Mouse (Mus musculus) kidney, postnatal 0 days (tissue): Measurements from ENCODE around the gene Scg3. TPM values are rescaled to one million over a fixed set of nuclear protein-coding genes. Genes with fewer than 3 reads are reported as not detected.

ENCODE experiments used
- ATAC-seq: fragments of 200-750 bp; cut with Nextera tagmentation; replicated peaks from 2 replicates; pipeline ENCODE4 v1.8.0; 2017; ENCODE audit warnings: low read depth, moderate number of reproducible peaks, moderate TSS enrichment, moderate library complexity; ENCODE audit not compliant: low FRiP score
- DNase-seq: peaks from one replicate; pipeline ENCODE4 v3.0.0-alpha.2; 2016; ENCODE audit warnings: low spot score
- H3K27ac ChIP-seq: fragments of 300-500 bp; sonication (generic); 2 replicates; pipeline ENCODE4 v1.5.1; 2014; ENCODE audit warnings: mild to moderate bottlenecking
- H3K27me3 ChIP-seq: fragments of 300-500 bp; sonication (generic); 2 replicates; pipeline ENCODE4 v1.6.1; 2014; ENCODE audit warnings: low read length, mixed read lengths; ENCODE audit not compliant: insufficient read depth
- H3K36me3 ChIP-seq: fragments of 300-500 bp; sonication (generic); 2 replicates; pipeline ENCODE4 v1.6.1; 2014; ENCODE audit warnings: low read length, mixed read lengths; ENCODE audit not compliant: insufficient read depth
- H3K4me1 ChIP-seq: fragments of 300-500 bp; sonication (generic); replicated peaks from 2 replicates; pipeline ENCODE4 v1.6.1; 2014; ENCODE audit warnings: antibody characterized with exemption, low read length, mixed read lengths; ENCODE audit not compliant: insufficient read depth
- H3K4me2 ChIP-seq: fragments of 300-500 bp; sonication (generic); 2 replicates; pipeline ENCODE4 v1.6.1; 2014; ENCODE audit warnings: mild to moderate bottlenecking, low read length, moderate library complexity, mixed read lengths
- H3K4me3 ChIP-seq: fragments of 300-500 bp; sonication (generic); replicated peaks from 2 replicates; pipeline ENCODE4 v1.5.1; 2014; ENCODE audit warnings: low read depth, low read length
- H3K9ac ChIP-seq: fragments of 300-500 bp; sonication (generic); 2 replicates; pipeline ENCODE4 v1.6.1; 2014; ENCODE audit warnings: low read depth, low read length
- H3K9me3 ChIP-seq: fragments of 300-500 bp; sonication (generic); replicated peaks from 2 replicates; pipeline ENCODE4 v1.6.1; 2016; ENCODE audit warnings: low read length, inconsistent platforms, mixed read lengths
- CTCF ChIP-seq: IDR thresholded peaks from 2 replicates; pipeline ENCODE4 v1.5.1; 2016; ENCODE audit warnings: antibody characterized with exemption, low read depth, mild to moderate bottlenecking, moderate library complexity
- whole genome bisulfite sequencing: fragments of 180-500 bp; shearing (Covaris S2); extraction: QIAGEN DNeasy Blood & Tissue Kit; methylation state at CpG from one replicate; pipeline ENCODE4 v1.1.7; 2014; 5-methylcytosine and 5-hydroxymethylcytosine counted together
- polyA plus RNA-seq: library from polyadenylated mRNA; unstranded; fragments of >200 nt; fragmentation: Nextera tagmentation; extraction: Ambion mirVana; gene quantifications from 2 replicates; pipeline ENCODE4 v1.2.1, GENCODE M21; 2015

Scg3 gene
- polyA plus RNA-seq, 1 experiment from 2014 or later = 0.18 TPM

GRCm38 (mm10) chr9:75653981-75654911, 29.6 kb downstream of the Scg3 start:
- WGBS = 30% methylated on average over 12 of the region's 12 CpGs
- Histone ChIP-seq H3K27ac (no peak overlapping the region), H3K9me3 (no peaks in the 10 kb centered on the region; the same call in 1 of the 2 replicates), H3K27me3 (no peaks in the 10 kb centered on the region), H3K4me1 (no peaks in the 10 kb centered on the region), H3K4me3 (no peak overlapping the region), H3K36me3 (no peaks in the 10 kb centered on the region), H3K9ac (no peak overlapping the region), H3K4me2 (no peak overlapping the region)
- ATAC-seq = no peak
- peak; percentile 47 for DNase-seq
- no peak for TF ChIP-seq CTCF

- Histone ChIP-seq H3K4me2 (no peak overlapping the region), H3K27ac (no peak overlapping the region), H3K27me3 (no peaks in the 10 kb centered on the region), H3K4me3 (no peak overlapping the region), H3K36me3 (no peaks in the 10 kb centered on the region), H3K4me1 (no peaks in the 10 kb centered on the region), H3K9ac (no peak overlapping the region), H3K9me3 (no peaks in the 10 kb centered on the region)
- no peak for TF ChIP-seq CTCF
- no peak for ATAC-seq
- DNase-seq = no peak
- WGBS = 20% methylated on average over 3 of the region's 3 CpGs
Observed at GRCm38 (mm10) chr9:75645405-75645804, 38.5 kb downstream of the Scg3 start.

- H3K4me3 ChIP-seq = no peak overlapping the region
- no peak for TF ChIP-seq CTCF
- DNase-seq (no peak), ATAC-seq (no peak)
- H3K9me3 ChIP-seq = no peaks in the 10 kb centered on the region
- no peak overlapping the region for H3K4me2 ChIP-seq
- H3K9ac ChIP-seq = no peak overlapping the region
- 86% methylated on average over 4 of the region's 4 CpGs for WGBS
- no peaks in the 10 kb centered on the region for H3K36me3 ChIP-seq
- H3K27ac ChIP-seq = no peak overlapping the region
- H3K4me1 ChIP-seq = no peaks in the 10 kb centered on the region
- no peaks in the 10 kb centered on the region for H3K27me3 ChIP-seq
Observed at GRCm38 (mm10) chr9:75634226-75634625, 49.6 kb downstream of the Scg3 start.

- Histone ChIP-seq H3K36me3 (no peaks in the 10 kb centered on the region), H3K27me3 (no peaks in the 10 kb centered on the region), H3K9me3 (no peaks in the 10 kb centered on the region), H3K4me2 (no peak overlapping the region), H3K4me1 (no peaks in the 10 kb centered on the region), H3K4me3 (no peak overlapping the region), H3K27ac (no peak overlapping the region), H3K9ac (no peak overlapping the region)
- ATAC-seq = no peak
- TF ChIP-seq CTCF = no peak
- WGBS = 79% methylated on average over 8 of the region's 8 CpGs
- DNase-seq = no peak
Observed at GRCm38 (mm10) chr9:75633603-75634002, 50.3 kb downstream of the Scg3 start.

GRCm38 (mm10) chr9:75632902-75633301, 51.0 kb downstream of the Scg3 start:
- TF ChIP-seq CTCF = peak; percentile 61
- DNase-seq (no peak), ATAC-seq (no peak)

GRCm38 (mm10) chr9:75632111-75632510, 51.7 kb downstream of the Scg3 start:
- H3K27ac ChIP-seq = no peak overlapping the region
- no peaks in the 10 kb centered on the region for H3K27me3 ChIP-seq
- DNase-seq (no peak), ATAC-seq (no peak)
- H3K9ac ChIP-seq = no peak overlapping the region
- no peak overlapping the region for H3K4me3 ChIP-seq
- no peaks in the 10 kb centered on the region for H3K9me3 ChIP-seq
- H3K36me3 ChIP-seq = no peaks in the 10 kb centered on the region
- no peaks in the 10 kb centered on the region for H3K4me1 ChIP-seq
- H3K4me2 ChIP-seq = no peak overlapping the region
- WGBS = 52% methylated on average over 10 of the region's 10 CpGs
- TF ChIP-seq CTCF = no peak

More at GRCm38 (mm10) chr9:75632902-75633301, 51.0 kb downstream of the Scg3 start:
- no peak overlapping the region for H3K9ac ChIP-seq
- no peaks in the 10 kb centered on the region for H3K9me3 ChIP-seq
- no peaks in the 10 kb centered on the region for H3K36me3 ChIP-seq
- H3K4me2 ChIP-seq = no peak overlapping the region
- no peaks in the 10 kb centered on the region for H3K27me3 ChIP-seq
- 62% methylated on average over 1 of the region's 1 CpGs for WGBS
- no peak overlapping the region for H3K27ac ChIP-seq
- no peak overlapping the region for H3K4me3 ChIP-seq
- H3K4me1 ChIP-seq = no peaks in the 10 kb centered on the region
